Mouse (Mus musculus): ENCODE results near the gene Nin.

GRCm38 (mm10) chr12:70140542-70140941 lies 27.0 kb upstream of the Nin start:
- TF ChIP-seq POLR2A (IDR thresholded peaks at IDR 0.05; ENCODE audit: insufficient read depth, low read depth, low read length), result no peak
- no peak for TF ChIP-seq EP300 (IDR thresholded peaks at IDR 0.05; ENCODE audit: insufficient read depth, low read depth, low read length)
- TF ChIP-seq CTCF (IDR thresholded peaks at IDR 0.05), result no peak

All from heart, adult 2 months (tissue).